Mouse (Mus musculus) liver, embryonic 14.5 days (tissue): Measurements from ENCODE around the gene Olfr469.

Experiments
- CTCF ChIP-seq: IDR thresholded peaks from 2 replicates; pipeline ENCODE4 v1.5.1; 2016; ENCODE audit warnings: antibody characterized with exemption, low read depth, control low read depth
- EP300 ChIP-seq: IDR thresholded peaks from 2 replicates; pipeline ENCODE4 v1.6.1; 2016; ENCODE audit warnings: antibody characterized with exemption, low read depth

GRCm38 (mm10) chr7:107841719-107842118 lies 16.4 kb upstream of the Olfr469 start:
- TF ChIP-seq CTCF = peak; percentile 30; the same call in 1 of the 2 replicates
- no peak for TF ChIP-seq EP300
